ENCODE assay signal across 10 mouse cellular contexts in genomic region chr6:80019189-80019860, GRCm38 (mm10). TPM values are rescaled to one million over a fixed set of nuclear protein-coding genes. Genes with fewer than 3 reads are reported as not detected.
DNase-seq lines count a peak whose midpoint lies in the region; ATAC-seq and TF ChIP-seq lines count a peak whose summit lies in the region.
"Had no signal": no experiment of that assay in that cellular context is flagged by ENCODE, and none has a peak within 500 bp of the region (broad histone marks: within the 10 kb centered on the region; RNA-seq: fewer than 3 reads in every experiment).

No protein-coding gene starts in this region.

- H3K27ac ChIP-seq in heart, postnatal 0 days (ENCODE audit: low read depth) = no peak overlapping the region
- H3K27ac ChIP-seq in hindbrain, embryonic 10.5 days = peak overlapping the region; percentile 53; the same call in 1 of the 2 replicates
- H3K27ac ChIP-seq in midbrain, embryonic 15.5 days = peak overlapping the region; percentile 77

- no peaks in the 10 kb centered on the region for H3K9me3 ChIP-seq in heart, postnatal 0 days (replicated peaks; ENCODE audit: control insufficient read depth, low read length)
- no peaks in the 10 kb centered on the region for H3K9me3 ChIP-seq in hindbrain, embryonic 10.5 days
- H3K9me3 ChIP-seq in midbrain, embryonic 15.5 days = no peaks in the 10 kb centered on the region

- H3K27me3 ChIP-seq in heart, postnatal 0 days (ENCODE audit: control insufficient read depth, insufficient read depth, low read length) = no peaks in the 10 kb centered on the region
- no peaks in the 10 kb centered on the region for H3K27me3 ChIP-seq in hindbrain, embryonic 10.5 days (ENCODE audit: insufficient read depth, poor library complexity, severe bottlenecking)
- H3K27me3 ChIP-seq in midbrain, embryonic 15.5 days (replicated peaks) = no peaks in the 10 kb centered on the region

- H3K36me3 ChIP-seq in heart, postnatal 0 days (replicated peaks; ENCODE audit: control insufficient read depth, insufficient read depth, low read length) = no peaks in the 10 kb centered on the region
- H3K36me3 ChIP-seq in hindbrain, embryonic 10.5 days = no peaks in the 10 kb centered on the region
- no peaks in the 10 kb centered on the region for H3K36me3 ChIP-seq in midbrain, embryonic 15.5 days (replicated peaks)

- H3K4me1 ChIP-seq in heart, postnatal 0 days (ENCODE audit: control insufficient read depth, insufficient read depth) = 0 out of 2 replicates have a peak, but pooled peaks cover 4% of the 10 kb centered on the region
- H3K4me1 ChIP-seq in hindbrain, embryonic 10.5 days (replicated peaks) = peaks cover 7% of the 10 kb centered on the region; the same call in 1 of the 2 replicates
- peaks cover 5% of the 10 kb centered on the region; the same call in 1 of the 2 replicates for H3K4me1 ChIP-seq in midbrain, embryonic 15.5 days

- H3K4me3 ChIP-seq in heart, postnatal 0 days (ENCODE audit: low read depth, low read length) = peak overlapping the region; percentile 41
- H3K4me3 ChIP-seq in hindbrain, embryonic 10.5 days = peak overlapping the region; percentile 55
- H3K4me3 ChIP-seq in midbrain, embryonic 15.5 days = peak overlapping the region; percentile 53

- H3K4me2 ChIP-seq in heart, postnatal 0 days (ENCODE audit: low read depth, low read length) = peak overlapping the region; percentile 70
- H3K4me2 ChIP-seq in midbrain, embryonic 15.5 days = peak overlapping the region; percentile 54

- TF ChIP-seq CTCF in heart, postnatal 0 days (IDR thresholded peaks at IDR 0.05; ENCODE audit: low read depth) = no peak

- no peak for ATAC-seq in heart, postnatal 0 days (ENCODE audit: insufficient read depth, low read depth)
- peak; percentile 82 for ATAC-seq in midbrain, embryonic 15.5 days (replicated peaks)

- no peak for TF ChIP-seq EP300 in heart, postnatal 0 days (IDR thresholded peaks at IDR 0.05; ENCODE audit: low read depth)

- peak overlapping the region; percentile 20; the same call in 1 of the 2 replicates for H3K9ac ChIP-seq in heart, postnatal 0 days (replicated peaks; ENCODE audit: low read depth, low read length)
- peak overlapping the region; percentile 60 for H3K9ac ChIP-seq in midbrain, embryonic 15.5 days

- no peak for DNase-seq in heart, postnatal 0 days (ENCODE audit: low spot score)
- DNase-seq in heart, adult 9 months (ENCODE audit: low spot score in 2 of 2) = no peak
- peak; percentile 22 for DNase-seq in embryo, embryonic 11 days
- peak; percentile 19 for DNase-seq in hindbrain, embryonic 10.5 days (ENCODE audit: low spot score)
- no peak for DNase-seq in c-Kit-positive CD71-positive TER-119-positive erythroid progenitor cells, embryonic 14.5 days (ENCODE audit: low spot score)
- no peak for DNase-seq in adipocyte (ENCODE audit: low spot score)
- no peak for DNase-seq in kidney, postnatal 36 days

- WGBS in heart, postnatal 0 days = 4% methylated on average over 14 of the region's 14 CpGs
- 2% methylated on average over 14 of the region's 14 CpGs for WGBS in hindbrain, embryonic 10.5 days
- under 1% methylated on average over 14 of the region's 14 CpGs for whole genome bisulfite sequencing in midbrain, embryonic 15.5 days

RNA-seq across cellular contexts. Expression of gene Lrrtm4, which starts 0.6 kb away (rescaled TPM):
- 0.27 TPM in 1 of 2 replicates, not detected in the other for total RNA-seq in heart, postnatal 0 days (2014; rRNA removed; ENCODE audit: low replicate concordance)
- polyA plus RNA-seq in heart, postnatal 0 days (2015; fragmentation: Nextera tagmentation; extraction: Ambion mirVana) = 0.04 and 0.10 TPM in 2 replicates
- 1.5 and 3.7 TPM in 2 replicates for polyA plus RNA-seq in hindbrain, embryonic 10.5 days (2016; fragmentation: Nextera tagmentation; extraction: Ambion mirVana)
- 18.4 and 19.8 TPM in 2 replicates for polyA plus RNA-seq in midbrain, embryonic 15.5 days (2015; fragmentation: Nextera tagmentation; extraction: Ambion mirVana)
- total RNA-seq: common myeloid progenitor, adult 5-6 weeks; liver, adult 2 months had no signal
- polyA plus RNA-seq: liver, adult 2 months had no signal

Comparison
In these comparisons a context has a peak if more than half of its experiments do, and no peak if none do; other contexts are left out.
1. DNase-seq: peak in embryo, embryonic 11 days (single experiment) and hindbrain, embryonic 10.5 days (single experiment); none in heart, postnatal 0 days (single experiment), heart, adult 9 months (0 of 2), c-Kit-positive CD71-positive TER-119-positive erythroid progenitor cells, embryonic 14.5 days (single experiment), adipocyte (single experiment) and kidney, postnatal 36 days (0 of 2).
2. Peak in every context shown above with its lines, with median percentiles within 50 percentile points of each other: H3K4me3 ChIP-seq.